Mouse (Mus musculus): ENCODE measurements around the gene C87436. TPM values are rescaled to one million over a fixed set of nuclear protein-coding genes. Genes with fewer than 3 reads are reported as not detected.

Gene C87436
- total and polyA plus RNA-seq, 2 experiments from 2014 or later, result 20.5 to 21.9 TPM

GRCm38 (mm10) chr6:86396581-86397256 lies 41.5 kb upstream of the C87436 start, which contains the start of gene Pcyox1:
Pcyox1 (minus strand) TSS chr6:86397154.
- peak within 1 kb of the TSS; percentile 85 for H3K4me3 ChIP-seq (ENCODE audit: low read depth, low read length)
- ATAC-seq (peak; percentile 94), DNase-seq (peak; percentile 92)
- 4% methylated on average over 51 of the region's 51 CpGs for WGBS
- peaks cover 12% of the 10 kb centered on the region for H3K36me3 ChIP-seq (ENCODE audit: insufficient read depth)
- H3K4me2 ChIP-seq (ENCODE audit: low read depth), result peak within 1 kb of the TSS; percentile 71
- no peaks in the 10 kb centered on the region for H3K27me3 ChIP-seq (ENCODE audit: insufficient read depth, low read length)
- H3K4me1 ChIP-seq (ENCODE audit: insufficient read depth), result peaks cover 13% of the 10 kb centered on the region
- H3K27ac ChIP-seq (ENCODE audit: low read depth, low read length), result peak within 1 kb of the TSS; percentile 95
- no peaks in the 10 kb centered on the region for H3K9me3 ChIP-seq (ENCODE audit: low read length)
- TF ChIP-seq CTCF (IDR thresholded peaks at IDR 0.05; ENCODE audit: low read depth), result no peak
- H3K9ac ChIP-seq, result peak within 1 kb of the TSS; percentile 97

DNA sequence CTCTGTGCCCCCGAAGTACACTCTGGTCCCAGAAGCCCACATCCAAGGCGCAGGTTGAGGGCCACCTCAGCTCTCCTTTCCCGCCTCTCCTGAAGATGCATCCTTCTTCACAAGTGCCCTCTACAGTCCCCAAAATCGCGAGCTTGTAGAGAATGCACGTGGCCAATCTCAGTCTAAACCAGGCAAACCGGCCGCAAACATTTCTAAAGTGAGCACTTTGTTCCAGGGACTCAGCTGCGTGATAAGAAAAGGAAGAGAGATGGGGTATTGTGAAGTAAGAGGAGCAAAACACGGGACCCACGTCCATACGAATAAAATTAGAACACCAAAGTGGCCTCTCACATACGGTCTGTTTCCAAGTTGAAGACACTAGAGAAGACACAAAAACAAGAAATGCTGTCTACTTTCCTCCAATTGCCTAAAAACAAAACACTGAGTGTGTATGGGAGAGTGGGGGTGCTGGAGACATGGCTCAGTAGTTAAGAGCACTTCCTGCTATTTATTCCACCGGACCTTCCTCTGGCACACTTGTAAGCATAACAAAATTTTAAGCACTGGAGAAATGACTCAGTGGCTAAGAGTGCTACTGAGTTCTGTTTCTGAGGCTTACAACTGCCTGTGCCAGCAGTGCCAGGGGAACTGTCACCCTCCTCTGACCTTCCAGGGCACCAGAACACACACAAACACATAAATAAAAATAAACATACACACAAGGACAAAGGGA lies 40.8 kb upstream of the C87436 start:
- peak; percentile 60 for ATAC-seq
- 3% methylated on average over 14 of the region's 14 CpGs for WGBS

DNA sequence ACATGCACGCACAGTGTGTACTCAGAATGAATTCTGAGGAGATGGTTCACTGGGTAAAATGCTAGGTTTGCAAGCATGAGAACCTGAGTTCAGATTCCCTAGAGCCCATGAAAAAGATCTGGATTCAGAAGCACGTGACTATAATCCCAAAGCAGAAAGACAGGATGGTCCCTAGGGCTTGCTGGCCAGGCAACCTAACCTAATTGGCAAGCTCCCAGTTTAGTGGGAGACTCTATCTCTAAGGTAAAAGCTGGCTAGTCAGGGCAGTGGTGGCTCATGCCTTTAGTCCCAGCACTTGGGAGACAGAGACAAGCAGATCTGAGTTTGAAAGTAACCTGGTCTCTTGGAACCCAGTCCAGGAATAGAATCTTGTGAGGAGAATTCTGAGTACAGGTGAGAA lies 39.2 kb upstream of the C87436 start:
- DNase-seq, result no peak
- no peak overlapping the region for H3K4me3 ChIP-seq (ENCODE audit: low read depth, low read length)
- 75% methylated on average over 2 of the region's 2 CpGs for WGBS

More for the DNA sequence above, 40.8 kb upstream of the C87436 start:
- Histone ChIP-seq H3K27me3 (ENCODE audit: insufficient read depth, low read length) (no peaks in the 10 kb centered on the region), H3K27ac (ENCODE audit: low read depth, low read length) (peak overlapping the region; percentile 95), H3K9me3 (ENCODE audit: low read length) (no peaks in the 10 kb centered on the region), H3K4me2 (ENCODE audit: low read depth) (peak overlapping the region; percentile 71), H3K4me1 (ENCODE audit: insufficient read depth) (peaks cover 13% of the 10 kb centered on the region), H3K4me3 (ENCODE audit: low read depth, low read length) (peak overlapping the region; percentile 85), H3K36me3 (ENCODE audit: insufficient read depth) (peaks cover 5% of the 10 kb centered on the region; the same call in 1 of the 2 replicates), H3K9ac (peak overlapping the region; percentile 97)
- no peak for TF ChIP-seq CTCF (IDR thresholded peaks at IDR 0.05; ENCODE audit: low read depth)
- DNase-seq, result no peak

DNA sequence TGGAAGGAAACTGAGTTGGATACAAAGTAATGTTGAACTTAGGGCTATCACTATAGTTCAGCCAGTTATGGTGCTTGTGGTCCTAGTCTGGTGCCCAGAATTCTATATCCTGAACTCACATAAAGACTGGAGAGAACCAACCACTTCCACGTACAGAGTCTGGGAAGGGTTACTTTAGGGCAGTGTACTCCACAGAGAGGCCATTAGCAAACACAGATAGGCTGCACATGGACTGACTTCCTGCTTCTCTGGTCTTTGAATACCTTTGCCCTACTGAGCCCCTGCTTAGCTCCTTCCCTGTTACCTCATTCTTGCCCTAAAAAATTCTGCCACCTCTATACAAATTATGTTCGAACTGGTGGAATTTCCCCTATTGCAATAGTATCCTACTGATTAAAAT lies 38.2 kb upstream of the C87436 start:
- Histone ChIP-seq H3K27ac (ENCODE audit: low read depth, low read length) (no peak overlapping the region), H3K9ac (no peak overlapping the region), H3K4me1 (ENCODE audit: insufficient read depth) (peaks cover 10% of the 10 kb centered on the region), H3K9me3 (ENCODE audit: low read length) (no peaks in the 10 kb centered on the region), H3K4me2 (ENCODE audit: low read depth) (no peak overlapping the region), H3K36me3 (ENCODE audit: insufficient read depth) (no peaks in the 10 kb centered on the region), H3K27me3 (ENCODE audit: insufficient read depth, low read length) (no peaks in the 10 kb centered on the region), H3K4me3 (ENCODE audit: low read depth, low read length) (no peak overlapping the region)
- TF ChIP-seq CTCF (IDR thresholded peaks at IDR 0.05; ENCODE audit: low read depth), result no peak
- DNase-seq (no peak), ATAC-seq (no peak)
- WGBS, result 91% methylated on average over 2 of the region's 2 CpGs

More for the DNA sequence above, 39.2 kb upstream of the C87436 start:
- H3K36me3 ChIP-seq (ENCODE audit: insufficient read depth), result no peaks in the 10 kb centered on the region
- H3K4me1 ChIP-seq (ENCODE audit: insufficient read depth), result peaks cover 13% of the 10 kb centered on the region
- H3K9me3 ChIP-seq (ENCODE audit: low read length), result no peaks in the 10 kb centered on the region
- no peak overlapping the region for H3K27ac ChIP-seq (ENCODE audit: low read depth, low read length)
- no peak for ATAC-seq
- no peaks in the 10 kb centered on the region for H3K27me3 ChIP-seq (ENCODE audit: insufficient read depth, low read length)
- no peak overlapping the region for H3K4me2 ChIP-seq (ENCODE audit: low read depth)
- no peak for TF ChIP-seq CTCF (IDR thresholded peaks at IDR 0.05; ENCODE audit: low read depth)
- H3K9ac ChIP-seq, result no peak overlapping the region

DNA sequence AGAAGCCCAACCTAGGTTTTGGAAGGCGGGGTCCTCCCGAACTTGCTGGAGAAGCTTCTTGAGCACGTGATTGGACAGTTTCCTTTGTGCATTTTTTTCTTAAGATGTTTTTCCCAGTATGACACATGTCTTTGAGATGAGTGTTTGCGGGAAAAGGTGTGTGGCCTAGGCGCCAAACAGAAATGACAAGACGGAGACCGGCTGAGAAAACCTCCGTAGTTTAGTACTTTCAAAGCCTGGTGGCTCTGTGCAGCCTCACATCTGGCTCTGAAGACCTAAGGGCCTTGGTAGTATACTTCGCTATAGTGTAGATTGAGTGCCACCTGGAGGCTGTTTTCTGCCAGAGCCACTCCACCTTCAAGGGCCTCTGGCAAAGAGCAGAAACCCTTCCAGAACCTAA lies 37.2 kb upstream of the C87436 start:
- ATAC-seq (no peak), DNase-seq (peak; percentile 67)
- H3K9me3 ChIP-seq (ENCODE audit: low read length), result no peaks in the 10 kb centered on the region
- no peaks in the 10 kb centered on the region for H3K27me3 ChIP-seq (ENCODE audit: insufficient read depth, low read length)
- peak overlapping the region; percentile 3; the same call in 1 of the 2 replicates for H3K4me3 ChIP-seq (ENCODE audit: low read depth, low read length)
- no peaks in the 10 kb centered on the region for H3K36me3 ChIP-seq (ENCODE audit: insufficient read depth)
- peak overlapping the region; percentile 28; the same call in 1 of the 2 replicates for H3K9ac ChIP-seq
- H3K27ac ChIP-seq (ENCODE audit: low read depth, low read length), result no peak overlapping the region
- H3K4me1 ChIP-seq (ENCODE audit: insufficient read depth), result peaks cover 6% of the 10 kb centered on the region; the same call in 1 of the 2 replicates
- TF ChIP-seq CTCF (IDR thresholded peaks at IDR 0.05; ENCODE audit: low read depth), result peak; percentile 64
- WGBS, result 4% methylated on average over 9 of the region's 9 CpGs
- H3K4me2 ChIP-seq (ENCODE audit: low read depth), result peak overlapping the region; percentile 24; the same call in 1 of the 2 replicates

DNA sequence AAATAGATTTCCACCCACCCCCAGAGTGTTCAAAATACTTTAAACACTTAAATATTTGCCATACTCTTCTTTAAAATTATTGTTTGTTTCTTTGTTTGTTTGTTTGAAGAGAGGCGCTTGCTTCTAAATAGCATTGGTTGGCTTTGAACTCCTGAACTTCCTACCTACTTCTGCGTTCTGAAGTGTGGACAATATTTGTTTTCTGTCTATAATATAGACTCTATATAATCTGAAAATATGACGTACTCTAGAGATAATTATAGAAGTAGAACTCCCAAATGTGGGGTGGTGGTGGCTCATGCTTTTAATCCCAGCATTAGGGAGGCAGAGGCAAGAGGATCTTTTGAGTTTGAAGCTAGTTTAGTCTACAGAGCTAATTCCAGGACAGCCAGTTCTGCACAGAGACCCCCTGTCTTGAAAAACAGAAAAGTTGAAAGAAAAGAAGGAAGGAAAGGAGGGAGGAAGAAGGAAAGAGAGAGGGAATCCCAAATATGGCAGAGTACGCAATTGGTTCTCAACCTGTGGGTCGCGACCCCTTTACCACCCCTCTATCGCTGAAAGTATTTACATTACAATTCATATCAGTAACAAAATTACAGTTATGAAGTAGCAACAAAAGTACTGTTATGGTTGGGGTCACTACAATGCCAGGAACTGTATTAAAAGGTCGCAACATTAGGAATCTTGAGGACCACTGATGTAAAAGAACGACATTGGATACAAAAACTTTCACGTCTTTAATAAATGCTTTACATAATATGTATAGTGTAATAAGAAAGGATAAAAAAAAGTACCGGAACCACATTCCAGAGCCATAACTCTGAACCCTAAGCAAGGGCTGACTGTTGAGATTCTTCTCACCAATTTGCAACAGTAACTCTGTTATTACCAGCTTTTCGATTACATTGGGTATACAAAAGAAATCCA lies 35.2 kb upstream of the C87436 start:
- TF ChIP-seq CTCF (IDR thresholded peaks at IDR 0.05; ENCODE audit: low read depth), result no peak
- H3K9ac ChIP-seq, result peak overlapping the region; percentile 100
- H3K4me2 ChIP-seq (ENCODE audit: low read depth), result peak overlapping the region; percentile 42
- no peaks in the 10 kb centered on the region for H3K27me3 ChIP-seq (ENCODE audit: insufficient read depth, low read length)
- DNase-seq (no peak), ATAC-seq (no peak)
- H3K4me1 ChIP-seq (ENCODE audit: insufficient read depth), result peaks cover 12% of the 10 kb centered on the region
- H3K4me3 ChIP-seq (ENCODE audit: low read depth, low read length), result peak overlapping the region; percentile 96
- peak overlapping the region; percentile 31; the same call in 1 of the 2 replicates for H3K27ac ChIP-seq (ENCODE audit: low read depth, low read length)
- whole genome bisulfite sequencing, result 37% methylated on average over 12 of the region's 12 CpGs
- no peaks in the 10 kb centered on the region for H3K9me3 ChIP-seq (ENCODE audit: low read length)
- no peaks in the 10 kb centered on the region for H3K36me3 ChIP-seq (ENCODE audit: insufficient read depth)
